Mouse (Mus musculus): Measurements from ENCODE around the gene Urah. TPM values are rescaled to one million over a fixed set of nuclear protein-coding genes. Genes with fewer than 3 reads are reported as not detected.

Urah gene
- polyA plus RNA-seq, 1 experiment from 2014 or later, result not detected

DNA sequence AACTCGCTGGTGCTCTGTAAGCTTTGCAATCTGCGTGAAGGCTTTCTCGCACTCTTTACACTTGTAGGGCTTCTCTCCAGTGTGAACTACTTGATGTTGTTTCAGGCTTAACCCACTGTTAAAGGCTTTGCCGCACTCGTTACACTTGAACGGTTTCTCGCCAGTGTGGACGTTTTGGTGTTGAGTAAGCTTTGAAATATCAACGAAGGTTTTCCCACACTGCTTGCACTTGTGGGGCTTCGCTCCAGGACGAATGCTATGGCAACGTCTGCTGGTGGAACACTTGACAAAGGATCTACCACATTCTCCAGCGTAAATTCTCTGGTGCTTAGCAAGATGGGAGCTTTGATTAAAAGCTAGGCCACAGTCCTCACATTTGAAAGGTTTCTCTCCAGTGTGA is 23.1 kb upstream of the Urah start:
- peak; percentile 64 for DNase-seq (ENCODE audit: low spot score, missing footprints)
- Histone ChIP-seq H3K4me2 (no peak overlapping the region), H3K9me3 (ENCODE audit: control insufficient read depth, low read length) (no peaks in the 10 kb centered on the region), H3K27me3 (ENCODE audit: control insufficient read depth, insufficient read depth, low read length) (no peaks in the 10 kb centered on the region), H3K36me3 (ENCODE audit: control insufficient read depth, insufficient read depth, low read length) (peaks cover 2% of the 10 kb centered on the region; the same call in 1 of the 2 replicates), H3K4me3 (ENCODE audit: low read depth, low read length) (no peak overlapping the region), H3K9ac (ENCODE audit: low read length) (no peak overlapping the region), H3K4me1 (ENCODE audit: control insufficient read depth, insufficient read depth, low read length) (no peaks in the 10 kb centered on the region), H3K27ac (ENCODE audit: low read depth, low read length) (no peak overlapping the region)
- no peak for ATAC-seq (ENCODE audit: low FRiP score)
- 76% methylated on average over 13 of the region's 13 CpGs for WGBS

DNA sequence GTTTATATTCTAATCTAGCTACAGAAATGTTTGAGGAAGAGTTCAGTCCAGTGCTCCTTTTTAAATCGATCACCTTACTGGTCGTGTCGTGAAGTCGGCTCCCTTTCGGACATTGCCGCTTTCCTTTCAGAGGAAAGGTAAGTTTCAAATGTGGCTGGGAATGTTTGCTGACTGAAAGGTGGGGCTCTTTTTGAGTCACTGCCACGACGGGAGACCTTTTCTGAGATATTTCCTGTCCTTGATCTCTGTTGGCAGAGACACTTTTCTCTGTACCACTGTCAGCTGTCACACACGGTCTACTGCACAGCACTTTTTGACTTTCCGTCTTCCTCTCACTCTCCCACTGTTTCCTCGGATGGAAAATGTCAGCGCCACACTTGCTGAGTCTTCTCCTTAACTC is 22.0 kb upstream of the Urah start:
- no peak overlapping the region for H3K9ac ChIP-seq (ENCODE audit: low read length)
- H3K4me2 ChIP-seq, result no peak overlapping the region
- H3K9me3 ChIP-seq (ENCODE audit: control insufficient read depth, low read length), result no peaks in the 10 kb centered on the region
- ATAC-seq (ENCODE audit: low FRiP score) (no peak), DNase-seq (ENCODE audit: low spot score, missing footprints) (no peak)
- H3K27me3 ChIP-seq (ENCODE audit: control insufficient read depth, insufficient read depth, low read length), result no peaks in the 10 kb centered on the region
- WGBS, result 91% methylated on average over 12 of the region's 12 CpGs
- H3K4me3 ChIP-seq (ENCODE audit: low read depth, low read length), result no peak overlapping the region
- peaks cover 2% of the 10 kb centered on the region; the same call in 1 of the 2 replicates for H3K36me3 ChIP-seq (ENCODE audit: control insufficient read depth, insufficient read depth, low read length)
- no peak overlapping the region for H3K27ac ChIP-seq (ENCODE audit: low read depth, low read length)
- no peaks in the 10 kb centered on the region for H3K4me1 ChIP-seq (ENCODE audit: control insufficient read depth, insufficient read depth, low read length)

DNA sequence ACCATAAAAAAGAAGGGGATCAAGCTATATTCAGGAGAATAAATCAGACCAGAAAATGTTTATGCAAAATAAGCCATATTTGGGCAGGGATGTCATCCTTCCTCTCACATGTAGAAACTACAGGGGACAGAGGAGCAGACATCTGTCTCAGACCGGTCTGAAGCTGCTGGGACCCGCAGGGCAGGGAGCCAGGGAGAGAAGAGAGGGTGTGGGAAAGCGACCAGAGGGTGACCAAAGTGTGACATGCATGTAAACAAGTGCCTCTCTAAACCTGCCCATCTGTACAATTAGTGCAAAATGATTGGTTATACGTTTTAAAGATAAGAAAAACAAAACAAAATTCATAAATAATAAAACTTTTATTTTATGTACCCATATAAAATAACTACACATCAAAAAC is 14.6 kb upstream of the Urah start:
- Histone ChIP-seq H3K4me2 (no peak overlapping the region), H3K9me3 (ENCODE audit: control insufficient read depth, low read length) (no peaks in the 10 kb centered on the region), H3K36me3 (ENCODE audit: control insufficient read depth, insufficient read depth, low read length) (no peaks in the 10 kb centered on the region), H3K27me3 (ENCODE audit: control insufficient read depth, insufficient read depth, low read length) (no peaks in the 10 kb centered on the region), H3K9ac (ENCODE audit: low read length) (no peak overlapping the region), H3K27ac (ENCODE audit: low read depth, low read length) (no peak overlapping the region), H3K4me3 (ENCODE audit: low read depth, low read length) (no peak overlapping the region), H3K4me1 (ENCODE audit: control insufficient read depth, insufficient read depth, low read length) (no peaks in the 10 kb centered on the region)
- ATAC-seq (ENCODE audit: low FRiP score) (no peak), DNase-seq (ENCODE audit: low spot score, missing footprints) (no peak)
- 68% methylated on average over 4 of the region's 4 CpGs for WGBS

DNA sequence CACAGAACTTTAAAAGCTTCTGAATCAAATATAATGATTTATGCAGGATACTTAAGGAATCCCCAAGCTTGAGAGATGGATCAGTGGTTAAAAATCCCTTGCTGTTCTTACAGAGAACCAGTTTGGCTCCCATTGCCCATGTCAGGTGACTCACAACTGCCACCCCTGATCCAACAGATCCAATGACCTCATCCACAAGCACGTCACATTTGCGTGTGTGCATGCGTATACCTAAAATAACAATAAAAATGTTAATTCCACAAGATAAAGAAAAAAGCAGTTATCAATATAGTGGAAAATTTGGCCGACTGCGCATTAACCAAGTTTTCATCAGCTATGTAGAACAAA is 13.5 kb upstream of the Urah start:
- Histone ChIP-seq H3K27ac (ENCODE audit: low read depth, low read length) (no peak overlapping the region), H3K4me3 (ENCODE audit: low read depth, low read length) (peak overlapping the region; percentile 49), H3K36me3 (ENCODE audit: control insufficient read depth, insufficient read depth, low read length) (no peaks in the 10 kb centered on the region), H3K4me2 (peak overlapping the region; percentile 59), H3K9ac (ENCODE audit: low read length) (peak overlapping the region; percentile 71), H3K9me3 (ENCODE audit: control insufficient read depth, low read length) (no peaks in the 10 kb centered on the region), H3K27me3 (ENCODE audit: control insufficient read depth, insufficient read depth, low read length) (no peaks in the 10 kb centered on the region), H3K4me1 (ENCODE audit: control insufficient read depth, insufficient read depth, low read length) (no peaks in the 10 kb centered on the region)
- no peak for DNase-seq (ENCODE audit: low spot score, missing footprints)
- peak; percentile 41; the same call in 1 of the 2 replicates for ATAC-seq (ENCODE audit: low FRiP score)
- WGBS, result 48% methylated on average over 5 of the region's 5 CpGs

DNA sequence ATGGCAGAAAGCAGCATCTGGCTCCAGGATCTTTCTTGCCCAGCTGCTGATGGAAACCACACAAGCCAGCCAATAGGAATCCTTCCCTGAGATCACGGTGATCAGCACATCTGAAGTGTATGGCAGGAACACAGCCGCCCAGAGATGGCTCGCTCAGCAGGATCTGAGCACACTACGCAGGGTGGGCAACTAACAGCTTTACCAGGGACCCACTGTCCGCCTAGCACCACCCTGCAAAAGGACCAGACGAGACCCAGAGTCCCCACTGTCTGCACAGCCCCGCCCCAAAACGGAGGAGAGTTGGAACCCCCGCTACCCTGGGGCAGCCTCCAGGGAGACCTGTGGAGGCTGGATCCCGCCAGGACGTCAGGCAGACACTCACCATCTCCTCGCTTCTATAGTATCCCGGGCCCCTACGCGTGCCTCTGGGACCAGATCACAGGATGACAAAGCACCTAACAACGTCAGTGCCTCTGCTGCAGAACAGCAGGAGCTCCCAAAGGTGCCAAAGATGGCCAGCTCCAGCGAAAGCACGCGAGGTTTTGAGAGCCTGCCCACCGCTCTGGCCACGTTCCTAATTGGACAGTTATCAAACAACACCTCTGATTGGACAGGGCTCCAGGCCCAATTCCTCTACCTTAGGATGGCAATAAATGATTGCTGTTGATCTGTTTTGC is 13.0 kb upstream of the Urah start, which contains the start of gene Zfp941:
Zfp941 (minus strand) TSS at position 526 of the 677 bp plus-strand sequence.
- peak within 1 kb of the TSS; percentile 71 for H3K9ac ChIP-seq (ENCODE audit: low read length)
- no peak within 1 kb of the TSS for H3K27ac ChIP-seq (ENCODE audit: low read depth, low read length)
- no peaks in the 10 kb centered on the region for H3K27me3 ChIP-seq (ENCODE audit: control insufficient read depth, insufficient read depth, low read length)
- DNase-seq (ENCODE audit: low spot score, missing footprints), result peak; percentile 96
- H3K36me3 ChIP-seq (ENCODE audit: control insufficient read depth, insufficient read depth, low read length), result no peaks in the 10 kb centered on the region
- H3K4me3 ChIP-seq (ENCODE audit: low read depth, low read length), result peak within 1 kb of the TSS; percentile 49
- ATAC-seq (ENCODE audit: low FRiP score), result peak; percentile 89
- 2% methylated on average over 21 of the region's 21 CpGs for WGBS
- H3K4me1 ChIP-seq (ENCODE audit: control insufficient read depth, insufficient read depth, low read length), result no peaks in the 10 kb centered on the region
- H3K9me3 ChIP-seq (ENCODE audit: control insufficient read depth, low read length), result no peaks in the 10 kb centered on the region
- H3K4me2 ChIP-seq, result peak within 1 kb of the TSS; percentile 59

DNA sequence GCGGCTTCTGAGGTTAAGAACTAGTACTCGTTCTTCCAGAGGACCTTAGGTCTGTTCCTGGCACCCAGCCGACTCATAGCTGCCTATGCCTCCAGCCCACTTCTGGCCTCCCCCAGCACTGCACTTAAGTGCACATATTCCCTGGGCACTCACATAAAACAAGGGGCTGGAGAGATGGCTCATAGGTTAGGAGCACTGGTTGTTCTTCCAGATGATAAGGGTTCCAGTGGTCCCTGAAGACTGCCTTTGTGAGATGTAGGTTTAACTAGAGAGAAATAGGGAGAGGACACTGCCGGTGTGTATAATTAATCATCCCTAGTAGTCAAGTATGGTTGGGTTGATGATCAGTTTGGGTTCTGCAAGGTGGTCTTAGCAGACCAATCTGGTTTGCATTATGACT is 12.1 kb upstream of the Urah start:
- Histone ChIP-seq H3K4me1 (ENCODE audit: control insufficient read depth, insufficient read depth, low read length) (no peaks in the 10 kb centered on the region), H3K4me2 (no peak overlapping the region), H3K9ac (ENCODE audit: low read length) (no peak overlapping the region), H3K36me3 (ENCODE audit: control insufficient read depth, insufficient read depth, low read length) (no peaks in the 10 kb centered on the region), H3K4me3 (ENCODE audit: low read depth, low read length) (no peak overlapping the region), H3K9me3 (ENCODE audit: control insufficient read depth, low read length) (no peaks in the 10 kb centered on the region), H3K27ac (ENCODE audit: low read depth, low read length) (no peak overlapping the region), H3K27me3 (ENCODE audit: control insufficient read depth, insufficient read depth, low read length) (no peaks in the 10 kb centered on the region)
- DNase-seq (ENCODE audit: low spot score, missing footprints), result peak; percentile 77
- WGBS, result 93% methylated on average over 4 of the region's 4 CpGs
- no peak for ATAC-seq (ENCODE audit: low FRiP score)

DNA sequence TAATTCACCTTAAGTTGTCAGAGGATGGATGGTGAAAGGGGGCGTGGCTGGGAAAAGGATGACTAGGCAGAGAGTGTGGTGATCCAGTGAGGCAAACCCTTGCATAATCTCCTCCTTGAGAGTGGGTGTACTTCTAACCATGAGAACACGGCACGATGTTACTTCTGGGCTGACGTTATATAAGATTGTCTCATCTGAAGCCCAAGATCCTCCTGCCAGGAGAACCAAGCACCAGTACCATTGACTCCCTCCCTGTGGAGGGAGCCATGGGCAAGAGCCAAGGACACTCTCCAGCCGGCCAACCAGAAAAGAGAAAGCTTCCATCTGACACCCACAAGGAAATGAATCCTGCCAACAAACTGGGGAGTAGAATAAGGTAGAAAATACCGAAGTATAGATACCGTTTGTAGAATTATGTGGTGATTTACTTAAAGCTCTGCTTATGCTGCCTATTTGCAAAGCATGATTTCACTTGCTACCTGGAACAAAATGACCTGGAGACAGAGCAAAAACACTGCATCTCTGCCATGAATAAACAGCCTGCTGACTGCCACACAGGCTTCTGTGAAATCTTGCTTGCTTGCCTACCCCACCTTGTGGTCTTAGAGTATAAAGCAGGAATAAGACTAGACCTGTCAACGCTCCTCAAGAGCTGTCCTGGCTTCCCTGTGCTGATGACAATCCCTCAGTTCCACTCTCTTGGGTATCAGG is 6.5 kb upstream of the Urah start:
- WGBS, result 40% methylated on average over 8 of the region's 8 CpGs
- Histone ChIP-seq H3K4me1 (ENCODE audit: control insufficient read depth, insufficient read depth, low read length) (no peaks in the 10 kb centered on the region), H3K9ac (ENCODE audit: low read length) (no peak overlapping the region), H3K4me3 (ENCODE audit: low read depth, low read length) (no peak overlapping the region), H3K27ac (ENCODE audit: low read depth, low read length) (no peak overlapping the region), H3K4me2 (no peak overlapping the region), H3K36me3 (ENCODE audit: control insufficient read depth, insufficient read depth, low read length) (no peaks in the 10 kb centered on the region), H3K27me3 (ENCODE audit: control insufficient read depth, insufficient read depth, low read length) (no peaks in the 10 kb centered on the region), H3K9me3 (ENCODE audit: control insufficient read depth, low read length) (no peaks in the 10 kb centered on the region)
- ATAC-seq (ENCODE audit: low FRiP score) (no peak), DNase-seq (ENCODE audit: low spot score, missing footprints) (peak; percentile 80)

DNA sequence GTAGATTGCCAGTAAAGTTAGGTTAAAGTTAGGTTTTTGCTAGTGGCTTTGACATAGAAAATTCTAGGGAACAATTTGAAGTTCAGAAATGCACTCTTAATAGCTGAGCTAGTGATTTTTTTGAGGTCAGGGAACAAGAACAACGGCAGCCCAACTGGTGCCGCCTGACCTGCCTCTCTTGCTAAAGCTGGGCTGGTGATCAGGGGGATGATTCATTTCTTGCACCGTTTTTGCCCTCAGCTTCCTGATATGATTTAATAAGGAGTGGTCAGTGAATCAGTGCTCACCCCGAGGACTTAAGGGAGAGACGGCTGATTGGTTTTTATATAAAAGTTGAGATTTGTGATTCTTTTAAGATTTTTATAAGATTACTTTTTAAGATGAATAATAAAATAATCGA is 3.4 kb upstream of the Urah start:
- Histone ChIP-seq H3K9ac (ENCODE audit: low read length) (no peak overlapping the region), H3K4me1 (ENCODE audit: control insufficient read depth, insufficient read depth, low read length) (no peaks in the 10 kb centered on the region), H3K36me3 (ENCODE audit: control insufficient read depth, insufficient read depth, low read length) (no peaks in the 10 kb centered on the region), H3K4me3 (ENCODE audit: low read depth, low read length) (no peak overlapping the region), H3K27me3 (ENCODE audit: control insufficient read depth, insufficient read depth, low read length) (no peaks in the 10 kb centered on the region), H3K27ac (ENCODE audit: low read depth, low read length) (no peak overlapping the region), H3K4me2 (no peak overlapping the region), H3K9me3 (ENCODE audit: control insufficient read depth, low read length) (no peaks in the 10 kb centered on the region)
- WGBS, result 74% methylated on average over 6 of the region's 6 CpGs
- no peak for ATAC-seq (ENCODE audit: low FRiP score)
- DNase-seq (ENCODE audit: low spot score, missing footprints), result peak; percentile 8

DNA sequence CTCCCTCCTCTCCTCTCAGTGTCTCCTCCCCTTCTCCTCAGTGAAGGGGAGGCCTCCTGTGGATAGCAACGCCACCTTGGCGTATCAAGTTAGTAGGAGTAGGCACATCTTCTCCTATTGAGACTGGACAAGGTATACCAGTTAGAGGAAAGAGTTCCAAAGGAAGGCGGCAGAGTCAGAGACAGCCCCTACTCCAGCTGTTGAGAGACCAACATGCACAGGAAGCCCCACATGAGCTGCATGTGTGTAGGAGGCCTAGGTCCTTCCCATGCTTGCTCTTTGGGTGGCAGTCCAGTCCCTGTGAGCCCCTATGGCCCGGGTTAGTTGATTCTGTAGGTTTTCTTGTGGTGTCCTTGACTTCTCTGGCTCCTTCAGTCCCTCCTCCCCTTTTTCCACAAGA is 1.5 kb upstream of the Urah start:
- Histone ChIP-seq H3K27ac (ENCODE audit: low read depth, low read length) (no peak overlapping the region), H3K27me3 (ENCODE audit: control insufficient read depth, insufficient read depth, low read length) (no peaks in the 10 kb centered on the region), H3K9ac (ENCODE audit: low read length) (no peak overlapping the region), H3K4me1 (ENCODE audit: control insufficient read depth, insufficient read depth, low read length) (no peaks in the 10 kb centered on the region), H3K36me3 (ENCODE audit: control insufficient read depth, insufficient read depth, low read length) (no peaks in the 10 kb centered on the region), H3K4me3 (ENCODE audit: low read depth, low read length) (no peak overlapping the region), H3K9me3 (ENCODE audit: control insufficient read depth, low read length) (no peaks in the 10 kb centered on the region), H3K4me2 (no peak overlapping the region)
- DNase-seq (ENCODE audit: low spot score, missing footprints) (peak; percentile 47), ATAC-seq (ENCODE audit: low FRiP score) (no peak)
- 74% methylated on average over 4 of the region's 4 CpGs for WGBS
